Mouse (Mus musculus) heart, adult 2 months (tissue): Measurements from ENCODE around the gene Mbd4. TPM values are rescaled to one million over a fixed set of nuclear protein-coding genes. Genes with fewer than 3 reads are reported as not detected.

ENCODE experiments used
- DNase-seq, 2 experiments: peaks; one replicate each; pipeline ENCODE4 v3.0.0; 2021
- H3K27ac ChIP-seq: fragments of 200-600 bp; 2 replicates; pipeline ENCODE4 v1.8.1; 2022
- H3K27me3 ChIP-seq: fragments of 200-500 bp; 2 replicates; pipeline ENCODE4 v1.6.1; 2012; ENCODE audit warnings: mild to moderate bottlenecking, low read length, inconsistent platforms, mixed read lengths; ENCODE audit not compliant: control insufficient read depth, insufficient read depth
- H3K36me3 ChIP-seq: fragments of 200-500 bp; 2 replicates; pipeline ENCODE4 v1.6.1; 2012; ENCODE audit warnings: low read length, inconsistent platforms; ENCODE audit not compliant: control insufficient read depth, insufficient read depth
- H3K4me1 ChIP-seq: fragments of 200-500 bp; 2 replicates; pipeline ENCODE4 v1.6.1; 2011; ENCODE audit warnings: low read length; ENCODE audit not compliant: control insufficient read depth, insufficient read depth
- H3K4me3 ChIP-seq: fragments of 200-600 bp; 2 replicates; pipeline ENCODE4 v1.8.1; 2022
- H3K79me2 ChIP-seq: fragments of 200-500 bp; replicated peaks from 2 replicates; pipeline ENCODE4 v1.6.1; 2012; ENCODE audit warnings: mild to moderate bottlenecking, inconsistent platforms, low read length, moderate library complexity, mixed read lengths; ENCODE audit not compliant: control insufficient read depth, insufficient read depth
- H3K9ac ChIP-seq: fragments of 200-500 bp; 2 replicates; pipeline ENCODE4 v1.6.1; 2012; ENCODE audit warnings: low read depth, mild to moderate bottlenecking, control low read depth, inconsistent platforms, low read length, mixed read lengths
- CTCF ChIP-seq: fragments of 200-600 bp; IDR thresholded peaks from 2 replicates; pipeline ENCODE4 v1.8.1; 2022; ENCODE audit warnings: antibody characterized with exemption, mild to moderate bottlenecking, moderate library complexity
- EP300 ChIP-seq: fragments of 200-500 bp; IDR thresholded peaks from 2 replicates; pipeline ENCODE4 v1.6.1; 2011; ENCODE audit warnings: low read depth, low read length, control low read depth; ENCODE audit not compliant: insufficient read depth
- POLR2A ChIP-seq: fragments of 200-500 bp; IDR thresholded peaks from 2 replicates; pipeline ENCODE4 v1.6.1; 2011; ENCODE audit warnings: mild to moderate bottlenecking, low read depth, low read length, control low read depth; ENCODE audit not compliant: insufficient read depth
- WGBS: fragments of 180-500 bp; shearing (Covaris S2); methylation state at CpG from one replicate; pipeline ENCODE4 v1.1.7; 2018; 5-methylcytosine and 5-hydroxymethylcytosine counted together
- intact Hi-C: fragments of 180-260 bp; cut with DNase I; formaldehyde crosslinking; loops from one replicate; pipeline ENCODE4 v1.15.1; 2025
- polyA plus RNA-seq: library from polyadenylated mRNA; depleted of rRNA; stranded (reverse); fragments of >200 nt; gene quantifications from 2 replicates; pipeline ENCODE4 v1.2.3, GENCODE M21; 2012
- total RNA-seq, 2 experiments: library from RNA; stranded (reverse); gene quantifications; 2 replicates each; pipeline ENCODE4 v1.2.3; 2021

Mbd4 gene
- total and polyA plus RNA-seq, 3 experiments, result 0.93 to 1.5 (median 1.2) TPM

DNA sequence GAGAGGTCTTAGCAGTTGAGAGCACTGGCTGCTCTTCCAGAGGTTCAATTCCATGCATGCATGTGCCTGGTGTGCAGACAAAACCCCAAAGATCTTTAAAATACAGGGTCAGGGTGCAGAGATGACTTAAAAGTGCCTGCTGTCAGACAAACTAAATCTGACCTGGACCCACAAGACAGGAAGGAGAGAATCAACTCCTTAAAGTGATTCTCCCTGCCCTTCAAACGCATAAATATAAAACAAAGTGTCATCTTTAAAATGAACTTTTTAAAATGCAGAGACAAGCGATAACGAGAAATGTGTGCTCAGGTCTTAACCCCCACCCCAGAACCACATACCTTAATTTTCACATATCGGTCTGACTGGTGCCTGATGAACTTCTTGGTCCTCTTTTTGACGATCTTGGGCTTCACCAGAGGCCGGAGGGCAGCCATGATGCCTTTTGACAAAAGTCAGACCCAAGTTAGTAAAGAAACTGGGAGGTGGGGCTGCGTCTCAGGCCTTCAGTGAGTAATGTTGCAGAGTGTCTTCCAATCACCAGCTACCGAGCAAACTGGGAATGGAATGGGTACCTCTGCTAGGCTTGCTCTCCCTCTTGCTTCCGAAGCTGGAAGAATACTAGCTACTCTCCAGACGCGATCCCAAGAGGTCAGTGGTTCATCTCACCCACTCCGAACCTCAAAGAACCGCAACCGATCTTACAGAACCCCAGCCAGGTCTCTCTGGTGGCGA, 45.5 kb downstream of the Mbd4 start:
- H3K4me3 ChIP-seq, result peak overlapping the region; percentile 99
- TF ChIP-seq EP300, result no peak
- TF ChIP-seq POLR2A, result no peak
- peak overlapping the region; percentile 98 for H3K27ac ChIP-seq
- DNase-seq, result no peak
- peaks cover 13% of the 10 kb centered on the region for H3K36me3 ChIP-seq
- H3K79me2 ChIP-seq, result 0 out of 2 replicates have a peak, but pooled peaks cover 3% of the 10 kb centered on the region
- peaks cover 10% of the 10 kb centered on the region for H3K4me1 ChIP-seq
- intact Hi-C loops, result loop anchor here (5.0 kb wide), 1 partner anchor 205 kb away; the partner anchor contains the start of gene Mkrn2
- H3K9ac ChIP-seq, result peak overlapping the region; percentile 99
- 2% methylated on average over 15 of the region's 15 CpGs for WGBS
- H3K27me3 ChIP-seq, result no peaks in the 10 kb centered on the region

DNA sequence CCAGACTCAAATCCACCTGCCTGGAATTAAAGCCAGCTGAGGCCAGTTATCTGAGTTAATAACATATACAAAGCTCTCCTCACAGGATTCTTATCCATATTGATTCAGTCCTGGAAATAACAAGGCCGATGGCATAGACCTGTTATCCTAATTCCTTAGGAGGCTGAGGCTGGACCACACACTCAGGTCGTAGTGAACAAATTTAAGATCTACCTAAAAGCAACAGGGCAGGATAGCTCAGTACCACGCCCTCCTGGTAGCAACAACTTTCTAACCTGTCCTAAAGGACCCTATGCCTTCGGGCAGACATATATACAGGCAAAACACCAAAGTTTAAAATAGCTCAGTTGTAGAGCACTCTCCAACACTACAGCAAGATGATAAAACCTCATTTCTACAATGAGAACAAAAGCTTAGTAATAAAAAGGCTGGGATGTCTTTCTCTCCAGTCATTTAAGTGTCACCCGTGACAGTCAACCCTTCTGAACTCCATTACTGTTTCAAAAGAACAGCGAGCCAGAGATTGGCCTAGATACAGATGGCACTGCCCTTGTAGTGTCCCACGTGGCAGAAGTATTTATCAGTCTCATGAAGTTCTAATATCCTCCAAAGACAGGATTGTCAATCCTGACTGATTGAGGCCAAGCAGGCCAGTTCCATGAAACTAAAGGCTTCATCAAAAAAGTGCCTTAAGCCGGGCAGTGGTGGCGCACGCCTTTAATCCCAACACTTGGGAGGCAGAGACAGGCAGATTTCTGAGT, 48.6 kb downstream of the Mbd4 start:
- peaks cover 13% of the 10 kb centered on the region for H3K36me3 ChIP-seq
- 66% methylated on average over 10 of the region's 10 CpGs for WGBS
- intact Hi-C loops, result loop anchor here (5.0 kb wide), 2 partner anchors 77 to 202 kb away; partner anchors contain the start of gene Mkrn2

DNA sequence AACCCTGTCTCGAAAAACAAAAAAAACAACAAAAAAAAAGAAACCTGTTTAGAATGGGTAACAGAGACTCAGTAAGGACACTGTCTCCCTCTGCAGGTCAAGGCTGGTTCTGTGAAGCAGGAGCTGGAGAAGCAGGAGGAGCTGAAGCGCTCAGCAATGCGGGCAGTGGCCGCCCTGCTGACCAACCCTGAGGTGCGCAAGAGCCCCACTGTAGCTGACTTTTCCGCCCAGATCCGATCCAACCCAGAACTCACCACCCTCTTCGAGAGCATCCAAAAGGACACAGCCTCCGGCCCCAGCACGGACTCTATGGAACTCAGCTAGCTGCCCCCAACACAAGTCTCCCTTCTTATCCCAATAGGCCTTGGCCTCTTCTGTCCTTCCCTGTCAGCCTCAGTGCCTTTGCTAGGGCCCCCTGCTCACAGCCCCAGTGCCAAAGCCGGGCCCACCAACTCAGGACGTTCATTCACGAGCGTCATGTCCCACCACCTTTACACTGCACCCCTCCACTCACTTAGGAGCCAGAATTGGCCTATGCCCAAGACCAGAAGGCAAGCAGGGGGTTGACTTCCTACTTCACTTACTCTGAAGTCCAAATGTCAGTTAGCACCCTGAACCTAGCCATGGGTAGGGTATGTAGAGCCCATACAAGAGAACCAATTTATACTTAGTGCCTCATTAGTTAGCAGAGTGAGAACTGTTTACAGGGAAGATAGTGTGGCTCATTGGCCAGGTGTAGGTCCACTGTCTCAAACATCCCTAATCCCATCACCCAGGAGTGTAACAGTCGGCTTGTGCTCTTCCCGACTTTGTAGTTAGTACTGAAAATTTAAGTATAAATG, 49.4 kb downstream of the Mbd4 start:
- peak; percentile 64 to 71 for DNase-seq
- no peak for TF ChIP-seq EP300
- peak; percentile 79 for TF ChIP-seq CTCF
- Histone ChIP-seq H3K27ac (no peak overlapping the region), H3K9ac (no peak overlapping the region), H3K36me3 (peaks cover 13% of the 10 kb centered on the region), H3K4me3 (no peak overlapping the region), H3K79me2 (0 out of 2 replicates have a peak, but pooled peaks cover 3% of the 10 kb centered on the region), H3K27me3 (no peaks in the 10 kb centered on the region), H3K4me1 (peaks cover 10% of the 10 kb centered on the region)
- intact Hi-C loops, result loop anchor here (5.0 kb wide), 1 partner anchor 76 kb away; no protein-coding TSS in a partner anchor
- WGBS, result 34% methylated on average over 16 of the region's 16 CpGs

More for the DNA sequence above, 48.6 kb downstream of the Mbd4 start:
- H3K4me1 ChIP-seq, result peaks cover 10% of the 10 kb centered on the region
- H3K4me3 ChIP-seq, result no peak overlapping the region
- no peak for TF ChIP-seq POLR2A
- TF ChIP-seq CTCF, result no peak
- no peak for TF ChIP-seq EP300
- H3K27me3 ChIP-seq, result no peaks in the 10 kb centered on the region
- H3K27ac ChIP-seq, result no peak overlapping the region
- no peak for DNase-seq
- 0 out of 2 replicates have a peak, but pooled peaks cover 3% of the 10 kb centered on the region for H3K79me2 ChIP-seq
- H3K9ac ChIP-seq, result no peak overlapping the region

DNA sequence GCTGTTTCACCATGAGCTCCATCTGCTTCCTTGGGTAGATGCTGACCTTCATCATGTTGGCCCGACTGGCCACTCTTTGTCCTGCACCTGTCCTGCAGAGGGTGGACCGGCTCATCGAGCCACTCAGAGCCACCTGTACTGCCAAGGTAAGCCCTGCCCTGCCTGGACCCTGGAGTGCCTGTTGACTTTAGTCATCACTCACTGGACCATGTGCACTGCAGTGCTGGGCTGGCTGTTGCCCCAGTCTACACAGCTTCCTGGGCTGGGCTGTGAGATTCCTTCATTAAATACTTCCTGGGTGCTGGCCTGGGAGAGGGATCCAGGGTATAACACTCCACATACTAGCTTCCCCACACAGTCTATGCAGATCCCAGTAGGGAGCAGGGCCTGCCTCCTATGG, 51.4 kb downstream of the Mbd4 start:
- intact Hi-C loops, result loop anchor here (5.0 kb wide), 1 partner anchor 75 kb away; no protein-coding TSS in a partner anchor
- Histone ChIP-seq H3K9ac (no peak overlapping the region), H3K27me3 (no peaks in the 10 kb centered on the region), H3K27ac (no peak overlapping the region), H3K4me3 (no peak overlapping the region), H3K79me2 (no peaks in the 10 kb centered on the region), H3K36me3 (peaks cover 10% of the 10 kb centered on the region), H3K4me1 (peaks cover 4% of the 10 kb centered on the region)
- WGBS, result 94% methylated on average over 3 of the region's 3 CpGs
- no peak for DNase-seq
- TF ChIP-seq POLR2A (no peak), EP300 (no peak), CTCF (no peak)

- TF ChIP-seq CTCF (no peak), EP300 (no peak), POLR2A (no peak)
- peaks cover 3% of the 10 kb centered on the region; the same call in 1 of the 2 replicates for H3K4me1 ChIP-seq
- no peaks in the 10 kb centered on the region for H3K27me3 ChIP-seq
- H3K9ac ChIP-seq, result peak overlapping the region; percentile 15; the same call in 1 of the 2 replicates
- H3K79me2 ChIP-seq, result no peaks in the 10 kb centered on the region
- 63% methylated on average over 21 of the region's 21 CpGs for WGBS
- intact Hi-C loops, result no loop called here
- peak; percentile 44 to 48 for DNase-seq
- H3K4me3 ChIP-seq, result no peak overlapping the region
- H3K36me3 ChIP-seq, result peaks cover 2% of the 10 kb centered on the region
- no peak overlapping the region; the same call in 1 of the 2 replicates for H3K27ac ChIP-seq
Observed at GRCm38 (mm10) chr6:115792691-115793215, 60.4 kb downstream of the Mbd4 start.
